Mouse (Mus musculus) kidney, postnatal 36 days (tissue): ENCODE measurements around the gene Ccn1.

Experiments
- DNase-seq, 2 experiments: peaks; one replicate each; pipeline ENCODE4 v3.0.0; 2021 to 2022; ENCODE audit warnings: mixed read lengths in 2 of 2

Ccn1 gene

DNA sequence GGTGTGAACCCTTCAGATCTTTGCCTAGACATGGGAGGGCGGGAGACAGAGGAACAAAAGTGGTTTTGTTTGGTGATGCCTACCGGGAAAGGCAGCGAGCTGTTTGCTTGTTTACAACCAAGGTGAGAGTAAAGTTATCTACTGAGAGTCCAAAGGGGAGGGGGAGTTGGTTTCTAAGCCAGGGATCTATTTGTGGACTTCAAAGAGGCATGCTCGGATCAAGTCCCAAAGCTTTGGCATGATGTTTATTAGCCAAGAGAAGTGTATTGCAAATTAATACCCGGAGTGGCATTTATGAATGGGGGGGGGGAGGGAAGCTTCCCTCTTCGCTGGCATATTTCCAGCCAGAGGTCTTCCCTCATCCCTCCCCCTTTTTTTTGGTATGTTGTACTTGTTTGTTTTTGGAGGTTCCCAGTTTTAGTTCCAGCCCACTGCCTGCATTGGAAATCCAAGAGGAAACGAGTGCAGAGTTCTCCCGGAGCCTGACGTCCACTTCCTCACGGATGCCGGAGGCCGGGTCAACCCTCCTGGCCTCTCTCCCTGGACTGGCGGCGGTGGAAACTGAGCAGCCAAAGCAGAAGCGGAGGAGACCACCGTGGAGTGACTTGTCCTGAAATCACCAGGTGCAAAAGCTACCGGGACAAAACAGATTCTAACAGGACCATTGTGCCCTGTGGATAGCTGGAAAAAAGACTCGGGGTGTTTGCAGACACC lies 674 bp upstream of the Ccn1 start:
- peak; percentile 80 to 82 for DNase-seq

GRCm38 (mm10) chr3:145648991-145649851 lies 560 bp downstream of the Ccn1 start:
- DNase-seq = peak; percentile 72 to 86

DNA sequence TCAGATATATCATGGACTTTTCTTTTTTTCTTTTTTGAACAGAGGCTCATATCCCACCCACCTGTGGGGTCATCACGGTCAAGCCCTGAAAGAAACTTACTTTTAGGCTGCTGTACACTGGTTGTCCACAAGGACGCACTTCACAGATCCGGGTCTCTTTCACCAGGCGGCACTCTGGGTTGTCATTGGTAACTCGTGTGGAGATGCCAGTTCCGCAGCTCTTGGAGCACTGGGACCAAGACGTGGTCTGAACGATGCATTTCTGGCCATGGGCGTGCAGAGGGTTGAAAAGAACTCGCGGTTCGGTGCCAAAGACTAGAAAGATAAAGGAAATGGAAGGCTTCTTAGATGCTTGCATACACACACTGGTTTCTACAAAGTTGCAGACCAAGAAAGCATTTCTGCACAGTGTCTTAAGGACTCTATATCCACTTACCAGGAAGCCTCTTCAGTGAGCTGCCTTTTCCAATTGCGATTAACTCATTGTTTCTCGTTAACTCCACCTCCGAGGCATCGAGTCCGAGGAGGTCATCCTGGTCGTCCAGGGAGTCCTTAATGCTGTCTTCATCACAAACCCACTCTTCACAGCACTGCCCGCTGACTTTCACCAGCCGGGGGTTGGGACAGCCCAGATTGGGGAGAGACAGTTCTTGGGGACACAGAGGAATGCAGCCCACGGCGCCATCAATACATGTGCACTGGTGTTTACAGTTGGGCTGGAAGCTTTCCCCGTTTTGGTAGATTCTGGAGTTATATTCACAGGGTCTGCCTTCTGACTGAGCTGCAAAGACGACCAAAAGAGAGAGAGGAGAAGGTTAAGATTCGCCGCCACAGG lies 1.5 kb downstream of the Ccn1 start:
- DNase-seq = peak in 1 of 2 experiments; percentile 32

GRCm38 (mm10) chr3:145647416-145647815 lies 2.4 kb downstream of the Ccn1 start:
- no peak for DNase-seq

- no peak for DNase-seq
Measured at GRCm38 (mm10) chr3:145646666-145647065, 3.1 kb downstream of the Ccn1 start.

- DNase-seq = no peak
Measured at GRCm38 (mm10) chr3:145646009-145646408, 3.8 kb downstream of the Ccn1 start.

DNA sequence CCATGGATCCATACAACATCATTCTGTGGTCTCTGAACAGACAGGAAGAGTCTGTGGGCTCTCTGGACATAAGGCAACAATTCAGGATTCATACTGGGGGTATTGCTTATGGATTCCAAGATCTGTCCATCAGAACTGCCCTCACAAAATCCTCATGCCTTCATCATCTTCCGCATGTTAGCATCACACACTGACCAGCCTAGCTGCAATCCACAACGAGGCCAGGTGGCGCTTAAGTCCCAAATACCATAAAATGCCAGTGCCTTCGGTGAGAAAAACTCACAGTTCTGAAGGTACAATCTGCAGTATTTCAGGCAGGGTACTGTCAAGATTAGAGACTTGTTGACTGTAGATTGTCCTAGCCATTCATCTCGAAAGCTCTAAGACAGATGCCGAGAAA lies 4.3 kb downstream of the Ccn1 start:
- DNase-seq = no peak

DNA sequence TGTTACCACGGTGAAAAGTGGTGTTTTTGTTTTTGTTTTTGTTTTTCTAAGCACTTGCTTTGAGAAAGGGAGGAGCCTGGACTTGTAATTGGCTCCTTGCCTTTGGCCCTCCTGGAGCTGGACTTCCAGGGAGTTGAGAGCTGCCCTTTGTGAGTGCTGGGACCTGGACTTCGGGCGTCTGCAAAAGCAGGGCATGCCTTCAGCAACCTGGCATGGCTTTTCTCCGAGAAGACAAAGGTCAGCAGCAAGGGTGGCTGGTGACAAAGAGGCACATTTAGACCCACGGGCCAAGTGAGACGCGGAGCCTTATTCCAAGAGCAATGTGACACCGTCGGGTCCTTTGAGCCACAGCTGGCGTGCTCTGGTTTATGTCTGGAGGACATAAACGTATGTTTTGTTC lies 6.9 kb downstream of the Ccn1 start:
- DNase-seq = peak; percentile 45 to 51

DNA sequence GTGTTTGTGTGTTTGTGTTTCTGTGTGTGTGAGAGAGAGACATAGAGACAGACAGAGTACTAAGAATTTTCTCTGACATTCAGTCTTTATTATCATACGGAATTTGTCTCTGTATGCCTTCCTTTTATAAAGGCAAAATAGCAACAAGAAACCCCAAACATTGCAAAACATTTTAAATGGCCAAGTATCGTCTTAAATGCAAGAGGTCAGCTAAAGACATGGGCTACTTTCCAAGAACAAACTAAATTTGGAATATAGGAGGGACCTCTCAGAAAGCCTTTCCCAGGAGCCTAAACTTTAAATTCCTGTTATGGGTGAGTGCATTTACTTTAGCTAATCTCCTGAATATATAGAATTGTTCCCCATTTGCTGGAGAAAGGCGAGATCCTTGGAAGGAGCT lies 7.9 kb downstream of the Ccn1 start:
- no peak for DNase-seq

DNA sequence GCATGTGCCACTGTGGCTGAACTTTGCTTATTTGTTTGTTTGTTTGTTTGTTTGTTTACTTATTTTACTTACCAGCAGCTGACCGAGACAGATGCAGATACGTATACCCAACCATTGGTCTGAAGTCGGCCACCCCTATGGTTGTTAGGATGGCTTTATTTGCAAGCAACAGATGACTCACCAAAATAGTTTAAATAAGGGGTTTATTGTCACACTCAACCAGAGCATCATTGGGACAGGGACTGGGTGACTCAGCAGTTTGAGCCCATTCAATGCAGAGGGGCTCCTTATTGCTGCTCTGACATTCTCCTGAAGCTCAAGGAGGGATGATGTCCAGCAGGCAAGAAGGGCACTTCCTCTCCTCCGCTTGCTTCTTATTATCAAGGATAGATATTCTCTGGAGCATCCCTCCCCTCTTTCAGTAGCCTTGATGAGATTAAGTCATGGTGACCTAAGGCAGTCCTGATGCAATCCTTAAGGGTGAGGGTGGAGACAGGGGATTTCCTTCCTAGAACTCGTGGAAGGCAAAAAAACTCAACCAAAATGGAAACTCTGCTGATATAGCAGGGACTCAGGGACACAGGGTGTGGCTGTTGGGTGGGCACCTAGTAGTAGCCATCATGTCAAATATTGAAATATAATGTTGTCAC lies 8.6 kb downstream of the Ccn1 start:
- DNase-seq = no peak

DNA sequence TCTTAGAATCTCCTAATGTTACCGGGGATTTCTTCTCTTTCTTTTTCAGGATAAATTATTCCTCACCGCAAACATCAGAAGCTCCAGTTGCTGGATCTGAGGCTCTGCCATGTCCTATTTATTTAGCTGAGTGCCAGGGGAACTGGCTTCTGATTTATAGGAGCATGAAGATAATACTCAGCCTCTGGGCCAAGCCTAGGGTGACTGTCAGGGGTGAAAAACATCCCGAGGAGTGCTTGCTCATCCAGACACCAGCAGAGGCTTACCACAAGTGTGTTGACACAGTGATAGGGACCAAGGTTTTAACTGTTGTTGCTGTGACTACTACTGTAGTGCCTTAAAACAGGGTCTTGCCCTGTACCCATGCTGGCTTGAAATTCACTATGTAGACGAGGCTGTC lies 9.2 kb downstream of the Ccn1 start:
- DNase-seq = no peak

GRCm38 (mm10) chr3:145640170-145640569 lies 9.6 kb downstream of the Ccn1 start:
- no peak for DNase-seq

DNA sequence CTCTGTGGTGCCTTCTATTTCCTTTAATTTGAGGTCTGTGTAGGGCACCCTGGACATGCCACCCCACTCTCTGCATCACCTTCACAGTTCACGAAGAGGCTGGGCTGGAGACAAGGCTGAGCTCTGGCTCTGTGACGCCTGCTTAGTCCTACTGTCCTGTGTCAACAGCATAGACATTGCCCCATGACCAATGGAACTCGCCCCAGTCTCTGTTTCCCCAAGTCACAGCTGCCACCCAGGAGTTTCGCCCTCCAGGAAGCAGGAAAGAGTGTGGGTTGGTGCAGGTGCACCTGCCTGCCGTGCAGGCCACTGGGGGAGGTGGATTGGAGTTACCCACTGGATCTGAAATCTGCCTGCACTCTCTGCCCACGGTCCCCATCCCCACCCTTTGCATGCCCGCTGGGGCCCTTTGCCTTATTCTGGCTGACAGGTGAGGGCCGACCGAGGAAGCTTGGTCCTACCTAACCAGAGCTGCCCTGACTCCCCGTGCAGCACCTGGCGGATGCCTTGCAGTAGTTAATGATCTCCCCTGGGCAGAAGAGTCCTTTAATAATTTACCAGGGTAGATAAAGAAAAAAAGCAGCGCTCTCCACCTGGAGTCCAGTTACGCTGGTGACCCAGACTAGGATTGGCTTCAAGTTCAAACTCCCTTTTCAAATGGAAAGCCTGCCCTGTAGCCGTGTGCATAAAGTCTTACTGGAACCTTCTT lies 15.6 kb downstream of the Ccn1 start:
- peak; percentile 65 to 83 for DNase-seq

DNA sequence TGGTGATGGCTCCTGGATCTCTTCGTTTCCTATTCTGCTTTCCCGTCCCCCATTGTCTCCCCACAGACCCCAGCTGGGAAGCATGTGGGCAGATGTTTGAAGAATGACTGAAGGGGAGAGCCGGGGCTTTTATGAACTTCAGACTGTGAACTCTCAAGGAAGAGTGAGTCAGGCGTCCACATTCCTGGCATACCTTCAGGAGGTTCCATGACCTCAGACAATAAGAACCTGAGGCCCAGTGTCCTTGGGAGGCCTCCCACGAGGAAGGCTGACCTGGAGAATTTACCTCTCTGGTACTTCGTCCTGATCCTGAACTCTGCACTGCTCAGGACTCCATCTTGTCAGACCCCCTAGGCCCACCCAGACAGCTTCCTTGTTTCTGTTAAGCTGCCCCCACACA lies 16.9 kb downstream of the Ccn1 start:
- DNase-seq = peak; percentile 72 to 83

DNA sequence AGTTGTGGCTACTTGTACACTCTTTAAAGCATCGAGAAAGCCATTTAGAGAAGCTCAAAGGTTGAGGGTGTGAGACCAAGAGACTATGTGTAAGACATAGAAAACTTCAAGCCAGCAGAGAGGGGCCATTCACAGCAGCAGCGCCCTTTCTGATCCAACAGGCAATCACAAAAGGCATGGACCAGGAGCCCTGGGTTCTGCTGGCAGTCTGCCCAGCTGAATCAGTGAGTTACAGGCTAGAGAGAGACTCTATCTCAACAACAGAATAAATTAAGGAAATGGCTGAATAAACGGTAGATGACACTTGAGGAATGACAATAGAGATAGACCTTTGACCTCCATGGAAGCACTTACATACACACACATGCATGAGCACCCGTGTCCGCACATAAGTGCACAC lies 21.1 kb downstream of the Ccn1 start:
- no peak for DNase-seq

DNA sequence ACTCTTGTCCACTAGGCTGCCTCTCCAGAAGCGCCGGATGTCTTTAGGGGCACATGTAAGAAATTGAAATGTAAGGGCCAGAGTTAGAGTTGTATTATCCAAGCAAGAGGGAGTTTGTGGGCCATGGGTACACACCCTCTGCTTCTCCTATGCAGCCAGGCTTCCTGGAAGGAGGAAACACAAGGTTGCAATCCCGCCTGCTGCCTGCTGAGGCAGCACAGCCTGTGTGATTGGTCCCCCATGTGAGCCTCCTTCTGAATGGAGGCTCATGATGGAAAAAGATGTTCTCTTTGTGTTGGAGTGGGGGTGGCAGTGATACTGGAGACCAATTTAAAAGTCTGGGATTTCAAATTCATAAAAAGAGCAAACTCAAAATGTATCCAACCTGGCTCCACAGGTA lies 22.0 kb downstream of the Ccn1 start:
- peak; percentile 43 to 78 for DNase-seq

DNA sequence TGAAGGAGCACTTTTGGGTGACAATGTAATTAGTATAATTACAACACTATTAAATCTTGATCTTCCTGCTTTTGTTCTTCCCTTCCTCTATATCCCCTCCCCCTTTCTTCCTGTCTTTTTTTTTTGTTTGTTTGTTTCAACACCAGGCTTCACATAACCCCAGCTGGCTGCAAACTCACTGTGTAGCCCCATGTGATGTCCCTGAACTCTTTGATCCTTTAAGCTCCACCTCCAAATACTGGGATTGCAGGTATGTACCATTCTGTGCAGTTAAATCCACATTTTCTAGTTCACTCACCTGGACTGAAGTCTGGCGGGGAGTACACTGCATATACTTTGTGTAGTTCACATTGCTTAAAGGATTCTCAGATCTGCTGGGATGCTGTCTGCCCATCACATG lies 23.7 kb downstream of the Ccn1 start:
- no peak for DNase-seq

- no peak for DNase-seq
Measured at GRCm38 (mm10) chr3:145625546-145625945, 24.2 kb downstream of the Ccn1 start.

DNA sequence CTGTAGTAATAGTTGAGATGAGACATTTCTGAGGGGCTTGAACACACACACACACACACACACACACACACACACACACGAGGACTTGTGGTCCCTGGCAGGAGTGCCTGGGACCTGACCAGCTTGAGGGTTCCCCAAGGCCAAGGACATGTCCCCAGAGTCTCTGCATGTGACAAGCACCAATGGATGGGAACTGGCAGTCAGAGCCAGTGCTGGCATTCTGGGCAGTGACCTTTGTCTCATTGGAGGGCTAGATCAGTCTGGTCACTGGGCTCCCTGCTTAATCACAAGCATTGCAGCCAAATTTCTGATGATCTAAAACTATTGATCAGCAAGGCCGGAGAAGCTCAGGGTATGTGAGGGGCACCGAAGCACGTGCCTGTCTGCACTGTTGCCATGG lies 25.0 kb downstream of the Ccn1 start:
- DNase-seq = no peak

DNA sequence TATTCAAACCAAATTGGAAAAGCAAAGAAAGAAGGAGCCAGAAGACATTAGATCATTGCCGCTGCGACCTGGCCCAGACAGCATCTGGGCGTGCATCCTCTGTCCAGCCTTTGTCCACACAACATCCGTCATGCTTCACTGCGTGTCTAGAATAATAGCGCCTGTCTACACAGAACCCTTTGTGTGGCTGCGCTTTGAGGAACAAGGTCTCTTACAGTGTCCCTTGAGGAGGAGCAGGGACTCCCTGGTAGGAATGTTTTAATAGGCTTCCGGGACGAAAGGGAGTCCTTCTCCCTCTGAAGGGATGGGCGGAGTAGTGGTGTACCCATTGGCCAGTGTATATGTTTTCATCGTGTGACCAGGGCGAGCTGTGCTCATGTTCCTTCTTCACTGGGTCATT lies 26.7 kb downstream of the Ccn1 start:
- no peak for DNase-seq

DNA sequence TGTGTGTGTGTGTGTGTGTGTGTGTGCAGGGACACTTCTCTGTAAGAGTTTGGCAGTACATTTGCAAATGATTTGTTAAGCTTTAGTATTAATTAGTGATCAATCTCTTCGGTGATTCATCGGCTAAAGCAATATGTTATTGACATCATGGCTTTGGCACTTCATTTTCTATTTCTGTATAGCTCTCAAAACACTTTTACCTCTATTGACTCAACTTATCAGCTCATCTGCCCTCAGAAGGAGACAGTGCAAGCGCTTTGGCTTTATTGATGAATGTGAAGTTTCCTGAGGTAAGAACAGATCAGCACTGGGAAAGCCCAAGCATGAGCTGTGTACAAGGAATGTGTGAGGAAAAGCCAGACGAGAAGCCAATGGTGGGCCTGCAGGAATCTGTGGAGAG lies 28.6 kb downstream of the Ccn1 start:
- DNase-seq = no peak
